Mouse (Mus musculus) midbrain, postnatal 0 days (tissue): Measurements from ENCODE around the gene Dad1. TPM values are rescaled to one million over a fixed set of nuclear protein-coding genes. Genes with fewer than 3 reads are reported as not detected.

Experiments
- ATAC-seq: fragments of 200-750 bp; cut with Nextera tagmentation; 2 replicates; pipeline ENCODE4 v1.8.0; 2017; ENCODE audit warnings: moderate number of reproducible peaks, mild to moderate bottlenecking, moderate TSS enrichment, moderate library complexity; ENCODE audit not compliant: low FRiP score
- DNase-seq: peaks from one replicate; pipeline ENCODE4 v3.0.0-alpha.2; 2015; ENCODE audit warnings: low spot score
- H3K27ac ChIP-seq: fragments of 300-500 bp; sonication (generic); 2 replicates; pipeline ENCODE4 v1.5.1; 2014; ENCODE audit warnings: low read depth, mild to moderate bottlenecking, low read length, mixed read lengths
- H3K27me3 ChIP-seq: fragments of 300-500 bp; sonication (generic); 2 replicates; pipeline ENCODE4 v1.6.1; 2014; ENCODE audit warnings: low read length, control low read depth, mixed read lengths; ENCODE audit not compliant: insufficient read depth
- H3K36me3 ChIP-seq: fragments of 300-500 bp; sonication (generic); 2 replicates; pipeline ENCODE4 v1.6.1; 2014; ENCODE audit warnings: low read length, control low read depth, mixed read lengths; ENCODE audit not compliant: insufficient read depth
- H3K4me1 ChIP-seq: fragments of 300-500 bp; sonication (generic); 2 replicates; pipeline ENCODE4 v1.6.1; 2014; ENCODE audit warnings: mild to moderate bottlenecking, control low read depth, antibody characterized with exemption, low read length, mixed read lengths; ENCODE audit not compliant: insufficient read depth
- H3K4me2 ChIP-seq: fragments of 300-500 bp; sonication (generic); 2 replicates; pipeline ENCODE4 v1.6.1; 2014; ENCODE audit warnings: low read depth, mild to moderate bottlenecking, low read length, mixed read lengths; ENCODE audit not compliant: poor library complexity, severe bottlenecking
- H3K4me3 ChIP-seq: fragments of 300-500 bp; sonication (generic); 2 replicates; pipeline ENCODE4 v1.5.1; 2014; ENCODE audit warnings: low read depth, mild to moderate bottlenecking, low read length, moderate library complexity
- H3K9ac ChIP-seq: fragments of 300-500 bp; sonication (generic); replicated peaks from 2 replicates; pipeline ENCODE4 v1.6.1; 2014; ENCODE audit warnings: mild to moderate bottlenecking, low read length, moderate library complexity, mixed read lengths; ENCODE audit not compliant: poor library complexity, severe bottlenecking
- H3K9me3 ChIP-seq: fragments of 300-500 bp; sonication (generic); 2 replicates; pipeline ENCODE4 v1.6.1; 2016; ENCODE audit warnings: low read length, control low read depth
- CTCF ChIP-seq: IDR thresholded peaks from 2 replicates; pipeline ENCODE4 v1.5.1; 2016; ENCODE audit warnings: antibody characterized with exemption, mild to moderate bottlenecking
- WGBS: fragments of 180-500 bp; shearing (Covaris S2); extraction: QIAGEN DNeasy Blood & Tissue Kit; methylation state at CpG from one replicate; pipeline ENCODE4 v1.1.7; 2014; 5-methylcytosine and 5-hydroxymethylcytosine counted together
- polyA plus RNA-seq: library from polyadenylated mRNA; unstranded; fragments of >200 nt; fragmentation: Nextera tagmentation; extraction: Ambion mirVana; gene quantifications from 2 replicates; pipeline ENCODE4 v1.2.1, GENCODE M21; 2015
- total RNA-seq: library from RNA; depleted of rRNA; stranded (reverse); fragments of >200 nt; gene quantifications from 2 replicates; pipeline ENCODE4 v1.2.3, GENCODE M21; 2014

The Dad1 gene
- total and polyA plus RNA-seq, 2 experiments from 2014 or later = 263 to 394 TPM

DNA sequence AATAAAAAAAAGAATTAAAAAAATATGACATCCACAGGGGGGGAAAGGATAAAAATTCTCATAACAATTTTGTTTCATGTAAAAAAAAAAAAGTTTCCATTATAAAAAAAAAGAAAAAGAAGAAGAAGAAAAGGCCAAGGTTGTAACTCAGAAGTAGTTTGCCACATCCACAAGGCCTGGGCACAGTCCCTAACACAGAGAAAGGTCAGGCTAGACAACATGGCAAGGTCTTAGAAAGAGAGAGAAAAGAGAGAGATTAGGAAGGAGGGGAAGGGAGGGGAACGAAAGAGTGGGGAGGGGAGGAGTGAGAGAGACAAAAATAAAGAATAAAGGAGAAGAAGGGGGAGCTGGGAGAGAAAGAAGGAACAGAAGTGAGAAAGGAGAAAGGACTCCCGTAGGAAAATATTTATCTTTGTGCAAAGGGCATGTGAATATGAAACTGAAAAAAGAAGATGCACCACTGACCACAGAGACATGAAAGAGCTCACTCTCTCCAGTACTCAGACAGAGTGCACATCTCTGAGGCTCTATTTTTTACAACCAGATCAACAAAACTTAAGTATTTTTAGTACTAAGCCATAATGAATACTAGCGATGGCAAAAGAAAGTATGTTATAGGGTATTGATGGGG is 18.2 kb upstream of the Dad1 start:
- DNase-seq (no peak), ATAC-seq (no peak)
- no peak overlapping the region for H3K4me3 ChIP-seq
- TF ChIP-seq CTCF = no peak
- no peaks in the 10 kb centered on the region for H3K9me3 ChIP-seq
- no peak overlapping the region for H3K9ac ChIP-seq
- H3K36me3 ChIP-seq = 0 out of 2 replicates have a peak, but pooled peaks cover 4% of the 10 kb centered on the region
- no peaks in the 10 kb centered on the region for H3K4me1 ChIP-seq
- no peak overlapping the region for H3K27ac ChIP-seq
- no peak overlapping the region for H3K4me2 ChIP-seq
- no peaks in the 10 kb centered on the region for H3K27me3 ChIP-seq
- 64% methylated on average over 3 of the region's 3 CpGs for WGBS

- H3K9me3 ChIP-seq = no peaks in the 10 kb centered on the region
- no peaks in the 10 kb centered on the region for H3K4me1 ChIP-seq
- no peak overlapping the region for H3K4me2 ChIP-seq
- WGBS = 91% methylated on average over 3 of the region's 3 CpGs
- H3K27me3 ChIP-seq = no peaks in the 10 kb centered on the region
- no peak overlapping the region for H3K4me3 ChIP-seq
- no peak overlapping the region for H3K9ac ChIP-seq
- no peak for TF ChIP-seq CTCF
- no peak overlapping the region for H3K27ac ChIP-seq
- 0 out of 2 replicates have a peak, but pooled peaks cover 4% of the 10 kb centered on the region for H3K36me3 ChIP-seq
- DNase-seq = no peak
- ATAC-seq = no peak
Observed at GRCm38 (mm10) chr14:54270413-54270812, 16.5 kb upstream of the Dad1 start.

DNA sequence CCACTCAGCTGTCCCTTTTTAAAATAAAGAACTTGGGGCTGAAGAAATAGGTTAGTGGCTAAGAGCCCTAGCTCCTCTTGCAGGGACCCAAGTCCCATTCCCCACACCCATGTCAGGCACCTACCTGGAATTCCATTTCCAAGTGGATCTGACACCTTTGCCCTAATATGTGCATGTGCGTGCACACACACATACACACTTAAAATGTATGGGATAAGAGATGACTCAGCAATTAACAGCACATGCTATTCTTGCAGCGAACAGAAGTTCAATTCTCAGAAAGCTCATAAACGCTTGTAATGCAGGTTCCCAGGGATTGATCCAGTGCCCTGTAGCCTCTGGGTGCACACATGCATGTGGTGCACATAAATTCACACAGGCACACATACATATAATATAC is 15.7 kb upstream of the Dad1 start:
- 0 out of 2 replicates have a peak, but pooled peaks cover 4% of the 10 kb centered on the region for H3K36me3 ChIP-seq
- no peak for ATAC-seq
- no peaks in the 10 kb centered on the region for H3K9me3 ChIP-seq
- H3K27ac ChIP-seq = no peak overlapping the region
- no peaks in the 10 kb centered on the region for H3K27me3 ChIP-seq
- no peak for TF ChIP-seq CTCF
- no peaks in the 10 kb centered on the region for H3K4me1 ChIP-seq
- WGBS = 88% methylated on average over 3 of the region's 3 CpGs
- no peak overlapping the region for H3K9ac ChIP-seq
- H3K4me2 ChIP-seq = no peak overlapping the region
- H3K4me3 ChIP-seq = no peak overlapping the region
- DNase-seq = no peak

GRCm38 (mm10) chr14:54267966-54268365 is 14.1 kb upstream of the Dad1 start:
- Histone ChIP-seq H3K4me2 (no peak overlapping the region), H3K4me1 (no peaks in the 10 kb centered on the region), H3K9ac (no peak overlapping the region), H3K27ac (no peak overlapping the region), H3K36me3 (0 out of 2 replicates have a peak, but pooled peaks cover 4% of the 10 kb centered on the region), H3K27me3 (no peaks in the 10 kb centered on the region), H3K9me3 (no peaks in the 10 kb centered on the region), H3K4me3 (no peak overlapping the region)
- no peak for TF ChIP-seq CTCF
- no peak for ATAC-seq
- DNase-seq = no peak
- 96% methylated on average over 10 of the region's 10 CpGs for WGBS

DNA sequence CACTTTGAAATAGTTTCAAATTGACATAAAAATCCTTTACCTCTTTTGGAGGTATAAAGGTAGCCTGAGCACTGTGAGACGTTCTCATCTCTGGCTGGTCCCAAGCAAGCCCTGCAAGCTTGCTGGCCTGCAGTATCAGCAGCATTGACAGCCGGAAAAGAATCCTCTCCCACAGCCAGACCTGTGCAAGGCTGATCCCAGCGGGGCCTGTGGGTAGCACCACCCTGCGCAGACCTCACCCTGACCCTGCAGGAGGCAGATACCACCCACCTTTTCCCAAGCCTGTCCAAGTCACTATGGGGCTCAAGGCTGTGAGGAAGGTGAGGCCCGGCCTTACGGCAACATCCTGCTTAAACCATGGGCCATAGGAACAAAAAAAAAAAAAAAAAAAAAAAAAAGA is 12.0 kb upstream of the Dad1 start:
- no peak for DNase-seq
- no peaks in the 10 kb centered on the region for H3K27me3 ChIP-seq
- no peaks in the 10 kb centered on the region for H3K4me1 ChIP-seq
- WGBS = 75% methylated on average over 6 of the region's 6 CpGs
- no peak overlapping the region for H3K9ac ChIP-seq
- H3K9me3 ChIP-seq = no peaks in the 10 kb centered on the region
- ATAC-seq = no peak
- no peak overlapping the region for H3K4me2 ChIP-seq
- no peak for TF ChIP-seq CTCF
- H3K36me3 ChIP-seq = 0 out of 2 replicates have a peak, but pooled peaks cover 4% of the 10 kb centered on the region
- H3K27ac ChIP-seq = no peak overlapping the region
- H3K4me3 ChIP-seq = no peak overlapping the region

GRCm38 (mm10) chr14:54265093-54265492 is 11.2 kb upstream of the Dad1 start:
- TF ChIP-seq CTCF = no peak
- 47% methylated on average over 10 of the region's 10 CpGs for WGBS
- no peak overlapping the region for H3K4me3 ChIP-seq
- no peak for DNase-seq
- no peaks in the 10 kb centered on the region for H3K9me3 ChIP-seq
- H3K4me2 ChIP-seq = no peak overlapping the region
- no peak overlapping the region for H3K27ac ChIP-seq
- H3K9ac ChIP-seq = no peak overlapping the region
- no peaks in the 10 kb centered on the region for H3K27me3 ChIP-seq
- 0 out of 2 replicates have a peak, but pooled peaks cover 4% of the 10 kb centered on the region for H3K36me3 ChIP-seq
- H3K4me1 ChIP-seq = peaks cover 2% of the 10 kb centered on the region; the same call in 1 of the 2 replicates
- no peak for ATAC-seq
